In genomic region chr5:104218926-104219325, GRCm38 (mm10) we compare ENCODE assay signal across 9 mouse cellular contexts. TPM values are rescaled to one million over a fixed set of nuclear protein-coding genes. Genes with fewer than 3 reads are reported as not detected.
A peak's percentile ranks its signal among the peaks of the same experiment; 100 is the strongest.
DNase-seq lines count a peak whose midpoint lies in the region; ATAC-seq lines count a peak whose summit lies in the region.
"Had no signal": no experiment of that assay in that cellular context is flagged by ENCODE, and none has a peak within 500 bp of the region (broad histone marks: within the 10 kb centered on the region; RNA-seq: fewer than 3 reads in every experiment).

No protein-coding gene starts in this region.

- H3K9ac ChIP-seq in intestine, embryonic 14.5 days (ENCODE audit: low read length): no peak overlapping the region
- H3K9ac ChIP-seq in intestine, embryonic 15.5 days: no peak overlapping the region
- no peak overlapping the region for H3K9ac ChIP-seq in forebrain, embryonic 12.5 days
- H3K9ac ChIP-seq in midbrain, embryonic 14.5 days (replicated peaks; ENCODE audit: low read length): no peak overlapping the region
- H3K9ac ChIP-seq: limb, embryonic 12.5 days had no signal

- H3K27ac ChIP-seq in intestine, embryonic 14.5 days (ENCODE audit: low read depth): no peak overlapping the region
- no peak overlapping the region for H3K27ac ChIP-seq in intestine, embryonic 15.5 days
- H3K27ac ChIP-seq in forebrain, embryonic 12.5 days: no peak overlapping the region
- H3K27ac ChIP-seq in midbrain, embryonic 14.5 days (replicated peaks; ENCODE audit: low read depth, low read length): no peak overlapping the region
- H3K27ac ChIP-seq: limb, embryonic 12.5 days had no signal

- WGBS in intestine, embryonic 14.5 days: 29% methylated on average over 5 of the region's 5 CpGs
- 31% methylated on average over 5 of the region's 5 CpGs for WGBS in intestine, embryonic 15.5 days
- 36% methylated on average over 5 of the region's 5 CpGs for WGBS in forebrain, embryonic 12.5 days
- WGBS in midbrain, embryonic 14.5 days: 34% methylated on average over 5 of the region's 5 CpGs

- no peak overlapping the region for H3K4me2 ChIP-seq in intestine, embryonic 14.5 days (ENCODE audit: low read length)
- H3K4me2 ChIP-seq in intestine, embryonic 15.5 days (replicated peaks): no peak overlapping the region
- H3K4me2 ChIP-seq in forebrain, embryonic 12.5 days: no peak overlapping the region
- H3K4me2 ChIP-seq in midbrain, embryonic 14.5 days (ENCODE audit: low read length): no peak overlapping the region
- H3K4me2 ChIP-seq: limb, embryonic 12.5 days had no signal

- no peak overlapping the region for H3K4me3 ChIP-seq in intestine, embryonic 14.5 days (ENCODE audit: low read depth, low read length)
- H3K4me3 ChIP-seq in intestine, embryonic 15.5 days (replicated peaks): no peak overlapping the region
- no peak overlapping the region for H3K4me3 ChIP-seq in forebrain, embryonic 12.5 days (replicated peaks)
- H3K4me3 ChIP-seq in midbrain, embryonic 14.5 days (replicated peaks; ENCODE audit: low read depth, low read length): no peak overlapping the region
- H3K4me3 ChIP-seq: limb, embryonic 12.5 days had no signal

- no peaks in the 10 kb centered on the region for H3K9me3 ChIP-seq in intestine, embryonic 14.5 days (ENCODE audit: control insufficient read depth, low read length)
- H3K9me3 ChIP-seq in intestine, embryonic 15.5 days: no peaks in the 10 kb centered on the region
- no peaks in the 10 kb centered on the region for H3K9me3 ChIP-seq in forebrain, embryonic 12.5 days
- no peaks in the 10 kb centered on the region for H3K9me3 ChIP-seq in midbrain, embryonic 14.5 days (ENCODE audit: control insufficient read depth, low read length)
- H3K9me3 ChIP-seq: limb, embryonic 12.5 days had no signal

- H3K36me3 ChIP-seq in intestine, embryonic 14.5 days (ENCODE audit: control insufficient read depth, insufficient read depth, low read length): no peaks in the 10 kb centered on the region
- H3K36me3 ChIP-seq in intestine, embryonic 15.5 days: no peaks in the 10 kb centered on the region
- no peaks in the 10 kb centered on the region for H3K36me3 ChIP-seq in forebrain, embryonic 12.5 days (replicated peaks)
- no peaks in the 10 kb centered on the region for H3K36me3 ChIP-seq in midbrain, embryonic 14.5 days (ENCODE audit: control insufficient read depth, insufficient read depth, low read length)
- H3K36me3 ChIP-seq: limb, embryonic 12.5 days had no signal

- peak; percentile 66 for DNase-seq in intestine, embryonic 14.5 days (ENCODE audit: low spot score)
- peak; percentile 13 for DNase-seq in WW6 (ENCODE audit: low read depth, low spot score)
- DNase-seq in kidney, postnatal 4 days: peak; percentile 18 to 37
- DNase-seq in midbrain, embryonic 14.5 days: peak; percentile 76
- DNase-seq in thymus, postnatal 25 days: no peak
- DNase-seq in ovary, adult 18-20 months (ENCODE audit: low spot score): no peak

- no peak for ATAC-seq in intestine, embryonic 14.5 days (replicated peaks; ENCODE audit: low FRiP score, low TSS enrichment, low read depth)
- ATAC-seq in intestine, embryonic 15.5 days: no peak
- ATAC-seq in forebrain, embryonic 12.5 days (ENCODE audit: low FRiP score): peak; percentile 63; the same call in 1 of the 2 replicates
- no peak for ATAC-seq in midbrain, embryonic 14.5 days (ENCODE audit: low FRiP score, low TSS enrichment)

- no peaks in the 10 kb centered on the region for H3K4me1 ChIP-seq in intestine, embryonic 14.5 days (replicated peaks; ENCODE audit: control insufficient read depth, insufficient read depth, low read length)
- H3K4me1 ChIP-seq in intestine, embryonic 15.5 days (replicated peaks): peaks cover 4% of the 10 kb centered on the region; the same call in 1 of the 2 replicates
- H3K4me1 ChIP-seq in forebrain, embryonic 12.5 days: no peaks in the 10 kb centered on the region
- H3K4me1 ChIP-seq in midbrain, embryonic 14.5 days (ENCODE audit: control insufficient read depth, insufficient read depth, low read length): no peaks in the 10 kb centered on the region
- H3K4me1 ChIP-seq: limb, embryonic 12.5 days had no signal

- H3K27me3 ChIP-seq in intestine, embryonic 14.5 days (replicated peaks; ENCODE audit: control insufficient read depth, insufficient read depth, low read length): no peaks in the 10 kb centered on the region
- H3K27me3 ChIP-seq in intestine, embryonic 15.5 days (replicated peaks): no peaks in the 10 kb centered on the region
- no peaks in the 10 kb centered on the region for H3K27me3 ChIP-seq in forebrain, embryonic 12.5 days
- H3K27me3 ChIP-seq in midbrain, embryonic 14.5 days (ENCODE audit: control insufficient read depth, insufficient read depth, low read length): no peaks in the 10 kb centered on the region
- H3K27me3 ChIP-seq: limb, embryonic 12.5 days had no signal

RNA-seq across cellular contexts. Expression of gene Dmp1, which starts 16.5 kb away (rescaled TPM):
- 0.64 and 0.90 TPM in 2 replicates for polyA plus RNA-seq in intestine, embryonic 14.5 days (2014; fragmentation: Nextera tagmentation; extraction: Ambion mirVana)
- polyA plus RNA-seq in intestine, embryonic 15.5 days (2015; fragmentation: Nextera tagmentation; extraction: Ambion mirVana): 0.61 and 0.72 TPM in 2 replicates
- 0.92 and 1.1 TPM in 2 replicates for polyA plus RNA-seq in forebrain, embryonic 12.5 days (2016; fragmentation: Nextera tagmentation; extraction: Ambion mirVana)
- 0.50 and 0.66 TPM in 2 replicates for polyA plus RNA-seq in midbrain, embryonic 14.5 days (2014; fragmentation: Nextera tagmentation; extraction: Ambion mirVana)

RNA-seq across cellular contexts. Expression of gene Dspp, which starts 48.4 kb away (rescaled TPM):
- not detected in 2 replicates for polyA plus RNA-seq in intestine, embryonic 14.5 days (2014; fragmentation: Nextera tagmentation; extraction: Ambion mirVana)
- not detected in 2 replicates for polyA plus RNA-seq in intestine, embryonic 15.5 days (2015; fragmentation: Nextera tagmentation; extraction: Ambion mirVana)
- polyA plus RNA-seq in forebrain, embryonic 12.5 days (2016; fragmentation: Nextera tagmentation; extraction: Ambion mirVana): not detected in 2 replicates
- not detected in 2 replicates for polyA plus RNA-seq in midbrain, embryonic 14.5 days (2014; fragmentation: Nextera tagmentation; extraction: Ambion mirVana)
- polyA plus RNA-seq: limb, embryonic 12.5 days had no signal

Comparison
In these comparisons a context has a peak if more than half of its experiments do, and no peak if none do; other contexts are left out.
1. DNase-seq: peak in intestine, embryonic 14.5 days (single experiment), WW6 (single experiment), kidney, postnatal 4 days (2 of 2) and midbrain, embryonic 14.5 days (single experiment); none in thymus, postnatal 25 days (single experiment) and ovary, adult 18-20 months (single experiment).